Mouse (Mus musculus) duodenum, adult 2 months (tissue): Measurements from ENCODE around the gene Tpsg1. TPM values are rescaled to one million over a fixed set of nuclear protein-coding genes. Genes with fewer than 3 reads are reported as not detected.

ENCODE experiments used
- polyA plus RNA-seq: library from polyadenylated mRNA; depleted of rRNA; stranded (reverse); fragments of >200 nt; gene quantifications from 2 replicates; pipeline ENCODE4 v1.2.3, GENCODE M21; 2012; ENCODE audit warnings: low replicate concordance; rRNA removed

The Tpsg1 gene
- 32.4 and 59.2 TPM in 2 replicates for polyA plus RNA-seq

DNA sequence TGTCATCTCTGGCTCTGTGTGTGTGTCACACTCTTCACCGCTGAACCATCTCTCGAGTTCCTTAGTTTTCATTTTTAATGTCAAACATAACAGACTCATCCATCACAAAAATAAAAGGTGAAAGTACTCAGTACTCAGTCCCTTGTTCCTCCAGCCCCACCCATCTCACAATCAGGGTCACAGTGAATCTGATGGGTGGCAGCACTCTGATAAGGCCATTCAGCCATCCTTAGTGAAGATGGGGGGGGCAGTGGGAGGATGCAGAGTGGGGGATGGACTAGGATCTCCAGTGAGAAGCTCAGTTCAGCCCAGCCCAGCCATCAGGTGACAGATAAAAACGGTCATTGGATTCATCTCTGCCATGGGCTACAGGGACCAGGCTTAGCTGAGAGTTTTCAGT lies at the start of gene Tpsg1:
TSS of gene Tpsg1 (plus strand) at position 301 of the 400 bp plus-strand sequence.

DNA sequence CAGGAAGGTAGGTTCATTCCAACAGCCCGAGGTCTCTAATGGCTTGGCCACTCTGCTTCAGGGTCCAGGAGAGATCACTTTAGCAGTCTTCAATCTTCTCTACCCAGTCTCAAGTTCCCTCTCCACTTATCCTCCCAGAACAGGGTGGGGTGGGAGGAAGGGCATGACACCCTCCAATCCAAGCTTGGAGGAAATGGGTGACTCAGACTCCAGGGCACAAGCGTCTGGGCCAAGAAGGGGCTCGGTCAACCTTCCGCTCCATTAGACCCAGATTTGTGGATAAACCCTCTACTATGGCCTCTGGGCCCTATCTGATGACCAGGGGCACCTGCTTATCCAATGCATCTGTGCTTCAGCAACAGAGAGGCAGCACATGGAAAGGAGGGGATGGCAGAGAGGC lies 23.6 kb upstream of the Tpsg1 start, which contains the start of gene Tpsab1:
TSS of gene Tpsab1 (minus strand) at position 101 of the 400 bp plus-strand sequence.

DNA sequence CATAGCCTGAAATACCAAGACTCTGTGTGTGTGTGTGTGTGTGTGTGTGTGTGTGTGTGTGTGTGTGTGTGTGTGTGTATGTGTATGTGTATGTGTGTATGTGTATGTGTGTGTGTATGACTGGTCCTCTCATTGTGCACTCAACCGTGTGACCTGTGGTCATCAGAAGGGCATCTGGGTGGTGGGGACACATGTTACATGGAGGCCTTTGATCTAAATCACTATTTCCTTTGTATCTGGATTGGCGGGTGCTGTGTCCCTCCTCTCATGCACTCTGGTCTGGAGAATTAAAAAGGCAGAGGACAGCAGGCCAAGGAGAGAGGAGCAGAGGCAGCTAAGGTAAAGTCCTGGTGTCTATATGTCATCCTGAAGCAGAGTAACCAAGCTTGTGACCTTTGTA lies 3.1 kb upstream of the Tpsg1 start, which contains the start of gene Tpsb2:
TSS of gene Tpsb2 (plus strand) at position 301 of the 400 bp plus-strand sequence.

Other genes with a start within 250 kb of the Tpsg1 start
- gene Ptx4, start 248.5 kb upstream of the Tpsg1 start, polyA plus RNA-seq: 0.20 TPM in 1 of 2 replicates, not detected in the other
- 15.3 and 15.8 TPM in 2 replicates for gene Clcn7, start 235.9 kb upstream of the Tpsg1 start, polyA plus RNA-seq
- not detected in 2 replicates for gene Ccdc154, start 206.8 kb upstream of the Tpsg1 start, polyA plus RNA-seq
- 0.49 TPM in 1 of 2 replicates, not detected in the other for gene Gm38655, start 193.8 kb upstream of the Tpsg1 start, polyA plus RNA-seq
- 9.4 and 18.4 TPM in 2 replicates for gene BC003965, start 184.7 kb upstream of the Tpsg1 start, polyA plus RNA-seq
- 11.9 and 17.4 TPM in 2 replicates for gene Unkl, start 180.9 kb upstream of the Tpsg1 start, polyA plus RNA-seq
- gene Gnptg, start 129.1 kb upstream of the Tpsg1 start, polyA plus RNA-seq: 25.9 and 27.6 TPM in 2 replicates
- 11.0 and 13.7 TPM in 2 replicates for gene Tsr3, start 129.1 kb upstream of the Tpsg1 start, polyA plus RNA-seq
- gene Baiap3, start 112.9 kb upstream of the Tpsg1 start, polyA plus RNA-seq: 19.8 and 28.1 TPM in 2 replicates
- 52.6 and 73.8 TPM in 2 replicates for gene Ube2i, start 94.7 kb upstream of the Tpsg1 start, polyA plus RNA-seq
- not detected in 2 replicates for gene Prss34, start 70.9 kb upstream of the Tpsg1 start, polyA plus RNA-seq
- 0.34 TPM in 1 of 2 replicates, not detected in the other for gene Prss28, start 60.6 kb upstream of the Tpsg1 start, polyA plus RNA-seq
- not detected in 2 replicates for gene Prss29, start 50.6 kb upstream of the Tpsg1 start, polyA plus RNA-seq
- gene Tpsab1, start 23.7 kb upstream of the Tpsg1 start, polyA plus RNA-seq: not detected in 2 replicates
- gene Tpsb2, start 3.0 kb upstream of the Tpsg1 start, polyA plus RNA-seq: 0.74 and 2.4 TPM in 2 replicates
- gene Cacna1h, start 64.5 kb downstream of the Tpsg1 start, polyA plus RNA-seq: 20.3 and 29.6 TPM in 2 replicates
- gene Tekt4, start 85.3 kb downstream of the Tpsg1 start, polyA plus RNA-seq: 0.13 and 0.19 TPM in 2 replicates
- gene Sstr5, start 128.0 kb downstream of the Tpsg1 start, polyA plus RNA-seq: 0.33 and 0.70 TPM in 2 replicates
- 0.35 and 0.44 TPM in 2 replicates for gene Sox8, start 201.4 kb downstream of the Tpsg1 start, polyA plus RNA-seq
- 12.1 and 16.5 TPM in 2 replicates for gene Lmf1, start 209.8 kb downstream of the Tpsg1 start, polyA plus RNA-seq